Mouse (Mus musculus) hindbrain, embryonic 16.5 days (tissue): ENCODE data around the gene Adamts8. TPM values are rescaled to one million over a fixed set of nuclear protein-coding genes. Genes with fewer than 3 reads are reported as not detected.

Experiments
- ATAC-seq: fragments of 200-750 bp; cut with Nextera tagmentation; 2 replicates; pipeline ENCODE4 v1.8.0; 2017; ENCODE audit warnings: moderate TSS enrichment, moderate library complexity
- H3K27ac ChIP-seq: fragments of 300-500 bp; sonication (generic); 2 replicates; pipeline ENCODE4 v1.5.1; 2014; ENCODE audit warnings: low read depth, mild to moderate bottlenecking, control low read depth, low read length, moderate library complexity
- H3K27me3 ChIP-seq: fragments of 300-500 bp; sonication (generic); replicated peaks from 2 replicates; pipeline ENCODE4 v1.6.1; 2014; ENCODE audit warnings: low read length; ENCODE audit not compliant: control insufficient read depth, insufficient read depth
- H3K36me3 ChIP-seq: fragments of 300-500 bp; sonication (generic); 2 replicates; pipeline ENCODE4 v1.6.1; 2014; ENCODE audit warnings: mild to moderate bottlenecking, low read length, moderate library complexity, mixed read lengths; ENCODE audit not compliant: control insufficient read depth, insufficient read depth
- H3K4me1 ChIP-seq: fragments of 300-500 bp; sonication (generic); 2 replicates; pipeline ENCODE4 v1.6.1; 2014; ENCODE audit warnings: low read depth, low read length; ENCODE audit not compliant: control insufficient read depth, insufficient read depth
- H3K4me2 ChIP-seq: fragments of 300-500 bp; sonication (generic); 2 replicates; pipeline ENCODE4 v1.6.1; 2014; ENCODE audit warnings: mild to moderate bottlenecking, low read length, control low read depth, moderate library complexity
- H3K4me3 ChIP-seq: fragments of 300-500 bp; sonication (generic); 2 replicates; pipeline ENCODE4 v1.5.1; 2014; ENCODE audit warnings: mild to moderate bottlenecking, low read length, control low read depth, moderate library complexity
- H3K9ac ChIP-seq: fragments of 300-500 bp; sonication (generic); 2 replicates; pipeline ENCODE4 v1.6.1; 2014; ENCODE audit warnings: low read depth, mild to moderate bottlenecking, control low read depth, low read length, moderate library complexity
- H3K9me3 ChIP-seq: fragments of 300-500 bp; sonication (generic); 2 replicates; pipeline ENCODE4 v1.6.1; 2014; ENCODE audit warnings: mild to moderate bottlenecking, low read length, moderate library complexity; ENCODE audit not compliant: control insufficient read depth
- WGBS: fragments of 180-500 bp; shearing (Covaris S2); extraction: QIAGEN DNeasy Blood & Tissue Kit; methylation state at CpG from one replicate; pipeline ENCODE4 v1.1.7; 2014; 5-methylcytosine and 5-hydroxymethylcytosine counted together
- polyA plus RNA-seq: library from polyadenylated mRNA; unstranded; fragments of >200 nt; fragmentation: Nextera tagmentation; extraction: Ambion mirVana; gene quantifications from 2 replicates; pipeline ENCODE4 v1.2.1, GENCODE M21; 2015

Adamts8 gene
- polyA plus RNA-seq, 1 experiment from 2014 or later: 1.8 TPM

DNA sequence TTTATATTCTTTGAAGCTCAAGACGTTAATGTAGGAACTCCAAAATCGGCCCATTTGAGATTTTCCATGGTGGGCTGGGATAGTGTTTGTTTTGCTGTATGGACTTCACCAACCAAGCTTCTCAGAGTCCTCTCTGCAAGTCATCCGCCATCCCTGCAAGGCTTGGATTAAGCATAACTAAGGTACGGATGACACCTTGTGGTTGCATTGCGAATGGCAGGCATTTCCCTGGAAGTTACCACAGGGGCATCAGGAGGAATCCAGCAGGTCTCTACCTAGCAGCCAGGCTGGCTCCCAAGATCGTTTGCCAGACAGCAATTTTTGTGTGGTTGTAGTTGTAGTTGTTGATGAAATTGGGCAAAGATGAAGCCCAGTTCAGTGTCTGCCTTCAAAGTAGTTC, 2.0 kb upstream of the Adamts8 start:
- peaks cover 14% of the 10 kb centered on the region for H3K4me1 ChIP-seq
- 6% methylated on average over 6 of the region's 6 CpGs for WGBS
- no peaks in the 10 kb centered on the region for H3K9me3 ChIP-seq
- no peak overlapping the region for H3K9ac ChIP-seq
- H3K4me3 ChIP-seq: no peak overlapping the region
- H3K27me3 ChIP-seq: peaks cover 19% of the 10 kb centered on the region
- H3K4me2 ChIP-seq: no peak overlapping the region
- ATAC-seq: peak; percentile 64; the same call in 1 of the 2 replicates
- no peaks in the 10 kb centered on the region for H3K36me3 ChIP-seq
- no peak overlapping the region for H3K27ac ChIP-seq

DNA sequence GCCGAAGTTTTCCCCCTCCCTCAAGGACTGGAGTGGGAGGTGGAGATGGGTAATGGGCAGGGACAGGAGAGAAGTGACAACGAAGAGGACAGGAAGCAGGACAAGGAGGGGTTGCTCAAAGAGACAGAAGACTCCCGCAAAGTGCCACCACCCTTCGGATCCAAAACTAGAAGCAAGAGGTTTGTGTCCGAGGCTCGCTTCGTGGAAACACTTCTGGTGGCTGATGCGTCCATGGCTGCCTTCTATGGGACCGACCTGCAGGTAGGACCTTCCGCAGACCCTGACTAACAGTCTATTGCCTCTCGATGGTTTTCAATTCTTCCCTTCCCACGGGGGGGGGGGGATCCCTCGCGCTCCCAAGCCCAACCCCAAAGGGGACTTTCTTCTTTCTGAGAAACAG, 979 bp downstream of the Adamts8 start:
- Histone ChIP-seq H3K4me2 (peak overlapping the region; percentile 99), H3K4me1 (peaks cover 14% of the 10 kb centered on the region), H3K9ac (peak overlapping the region; percentile 81), H3K27me3 (peaks cover 19% of the 10 kb centered on the region), H3K36me3 (no peaks in the 10 kb centered on the region), H3K27ac (no peak overlapping the region), H3K4me3 (peak overlapping the region; percentile 76), H3K9me3 (no peaks in the 10 kb centered on the region)
- no peak for ATAC-seq
- 0% methylated on average over 14 of the region's 14 CpGs for WGBS

DNA sequence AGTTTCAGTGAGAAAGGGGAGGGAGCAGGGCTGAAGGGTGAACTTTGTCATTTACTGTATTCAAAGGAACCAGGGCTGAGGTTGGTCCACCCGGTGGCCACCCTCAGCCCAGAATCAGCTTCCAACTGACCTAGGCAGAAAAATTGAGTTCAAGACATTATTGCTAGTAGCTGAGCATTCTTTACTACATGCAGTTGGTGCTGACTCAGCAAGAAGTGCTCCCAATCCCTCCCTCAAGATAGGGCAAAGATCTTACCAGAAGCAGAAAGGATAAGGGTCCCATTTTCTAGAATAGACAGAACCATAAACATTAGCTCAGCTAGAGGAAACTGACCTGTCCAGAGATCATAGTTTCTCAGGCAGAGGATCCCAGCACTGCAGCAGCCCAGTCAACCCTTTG, 1.9 kb downstream of the Adamts8 start:
- ATAC-seq: no peak
- WGBS: 35% methylated on average over 1 of the region's 1 CpGs
- Histone ChIP-seq H3K4me1 (peaks cover 14% of the 10 kb centered on the region), H3K4me2 (peak overlapping the region; percentile 15; the same call in 1 of the 2 replicates), H3K36me3 (no peaks in the 10 kb centered on the region), H3K4me3 (peak overlapping the region; percentile 76; the same call in 1 of the 2 replicates), H3K27ac (no peak overlapping the region), H3K9ac (no peak overlapping the region), H3K27me3 (peaks cover 19% of the 10 kb centered on the region), H3K9me3 (no peaks in the 10 kb centered on the region)

DNA sequence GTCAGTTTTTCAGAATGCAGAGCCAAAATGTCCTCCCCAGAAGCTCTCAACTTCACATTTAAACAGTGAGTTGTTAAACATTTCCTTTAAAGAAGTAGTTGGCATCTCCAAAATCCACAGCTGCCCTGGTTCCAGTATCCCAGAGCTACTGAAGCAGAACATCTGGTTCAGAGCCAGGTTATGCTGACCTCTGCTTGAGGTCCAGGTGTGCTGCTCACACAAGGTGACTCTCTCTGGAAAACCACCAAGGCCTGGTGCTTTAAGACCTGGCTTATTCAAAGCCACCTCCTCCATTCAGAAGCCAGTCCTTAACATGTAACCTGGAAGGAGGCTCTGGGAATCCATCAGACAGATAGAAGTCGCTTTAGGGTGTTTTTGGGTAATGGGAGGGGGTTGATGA, 2.9 kb downstream of the Adamts8 start:
- H3K4me2 ChIP-seq: no peak overlapping the region
- no peak overlapping the region for H3K9ac ChIP-seq
- H3K36me3 ChIP-seq: no peaks in the 10 kb centered on the region
- 60% methylated on average over 1 of the region's 1 CpGs for WGBS
- H3K9me3 ChIP-seq: no peaks in the 10 kb centered on the region
- no peak for ATAC-seq
- peaks cover 14% of the 10 kb centered on the region for H3K4me1 ChIP-seq
- H3K27me3 ChIP-seq: peaks cover 19% of the 10 kb centered on the region
- H3K4me3 ChIP-seq: no peak overlapping the region
- H3K27ac ChIP-seq: no peak overlapping the region

DNA sequence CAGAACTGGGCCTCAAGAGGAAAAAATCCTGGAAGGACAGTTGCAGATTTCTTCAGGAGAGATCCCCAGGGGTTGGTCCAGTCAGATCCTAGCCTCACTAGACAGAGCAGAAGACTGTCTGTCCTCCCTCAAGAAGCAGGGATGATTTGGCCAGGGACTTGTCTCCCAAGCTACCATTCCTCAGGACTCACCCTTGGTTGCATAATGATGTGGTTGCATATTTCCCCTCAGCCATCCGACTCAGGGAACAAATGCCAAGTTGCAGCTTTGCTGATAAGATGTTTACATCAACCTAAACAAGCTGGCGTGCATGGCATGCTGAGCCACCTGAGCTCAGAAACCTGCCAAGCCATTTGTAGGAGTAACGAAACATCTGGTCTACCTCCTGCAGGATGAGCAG, 7.1 kb downstream of the Adamts8 start:
- Histone ChIP-seq H3K4me1 (no peaks in the 10 kb centered on the region; the same call in 1 of the 2 replicates), H3K27me3 (peaks cover 1% of the 10 kb centered on the region), H3K36me3 (no peaks in the 10 kb centered on the region), H3K27ac (no peak overlapping the region), H3K4me2 (no peak overlapping the region), H3K4me3 (no peak overlapping the region), H3K9me3 (no peaks in the 10 kb centered on the region), H3K9ac (no peak overlapping the region)
- ATAC-seq: no peak
- WGBS: 83% methylated on average over 3 of the region's 3 CpGs

DNA sequence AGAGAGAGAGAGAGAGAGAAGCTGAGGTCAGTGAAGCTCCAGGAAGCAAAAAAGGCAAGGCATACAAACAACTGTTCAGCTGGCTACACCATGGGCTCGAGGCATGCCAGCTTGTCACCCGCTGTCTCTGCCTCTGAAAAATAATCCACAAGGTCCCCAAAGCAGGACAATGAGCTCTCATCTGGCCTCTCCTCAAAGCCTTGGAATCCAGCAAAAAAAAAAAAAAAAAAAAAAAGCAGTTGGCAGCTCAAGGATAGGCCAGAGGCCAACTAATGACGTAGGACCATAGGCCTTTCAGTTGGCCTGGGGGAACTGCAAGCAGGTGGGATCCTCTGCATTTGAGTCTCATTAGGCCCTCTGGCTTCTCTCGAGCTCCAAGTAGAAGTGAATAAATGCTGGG, 7.6 kb downstream of the Adamts8 start:
- Histone ChIP-seq H3K4me3 (no peak overlapping the region), H3K36me3 (no peaks in the 10 kb centered on the region), H3K27ac (no peak overlapping the region), H3K27me3 (no peaks in the 10 kb centered on the region), H3K9me3 (no peaks in the 10 kb centered on the region), H3K9ac (no peak overlapping the region), H3K4me2 (no peak overlapping the region), H3K4me1 (no peaks in the 10 kb centered on the region; the same call in 1 of the 2 replicates)
- ATAC-seq: peak; percentile 67; the same call in 1 of the 2 replicates
- WGBS: 50% methylated on average over 4 of the region's 4 CpGs

DNA sequence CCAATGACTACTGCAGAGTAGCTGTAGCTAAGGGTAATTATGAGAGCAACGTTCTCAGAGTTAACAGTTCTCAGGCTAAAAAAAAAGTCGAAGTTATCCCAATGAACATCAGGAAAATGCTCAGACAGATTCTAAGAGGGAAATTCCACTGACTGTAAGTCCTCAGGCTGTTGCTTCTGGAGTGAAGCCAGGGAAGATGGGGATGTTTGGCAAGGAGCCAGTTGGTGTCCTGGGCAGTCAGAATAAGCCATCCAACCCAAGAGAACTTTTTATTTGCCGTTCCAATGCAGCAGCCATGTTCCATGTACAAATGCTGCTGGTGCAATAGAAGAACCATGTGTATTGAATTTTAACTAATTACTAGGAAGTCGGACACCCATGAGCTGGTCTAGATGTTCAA, 8.2 kb downstream of the Adamts8 start:
- H3K9me3 ChIP-seq: no peaks in the 10 kb centered on the region
- H3K4me2 ChIP-seq: no peak overlapping the region
- no peak overlapping the region for H3K27ac ChIP-seq
- no peaks in the 10 kb centered on the region for H3K27me3 ChIP-seq
- no peak overlapping the region for H3K4me3 ChIP-seq
- 57% methylated on average over 4 of the region's 4 CpGs for WGBS
- no peak for ATAC-seq
- no peak overlapping the region for H3K9ac ChIP-seq
- H3K4me1 ChIP-seq: no peaks in the 10 kb centered on the region; the same call in 1 of the 2 replicates
- no peaks in the 10 kb centered on the region for H3K36me3 ChIP-seq

DNA sequence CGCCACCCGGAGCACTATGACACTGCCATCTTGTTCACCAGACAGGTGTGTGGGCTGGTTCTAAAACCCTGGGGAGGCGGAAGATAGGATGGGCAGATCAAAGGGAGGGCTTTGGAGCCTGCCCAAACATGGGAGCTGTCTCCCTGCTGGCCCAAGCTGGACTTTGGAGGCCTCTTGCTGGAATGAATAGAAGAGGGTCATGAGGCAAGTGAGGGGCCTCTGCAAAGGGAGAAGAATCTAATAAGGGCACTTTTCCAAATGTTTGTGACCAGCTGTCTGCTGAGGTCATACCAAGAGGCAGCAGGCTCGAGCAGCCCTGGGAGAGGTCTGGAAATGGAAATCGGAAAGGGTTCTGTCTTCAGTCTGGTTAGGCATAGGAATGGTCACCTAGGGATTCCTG, 9.1 kb downstream of the Adamts8 start:
- H3K4me2 ChIP-seq: no peak overlapping the region
- H3K36me3 ChIP-seq: no peaks in the 10 kb centered on the region
- no peak overlapping the region for H3K4me3 ChIP-seq
- no peak for ATAC-seq
- no peak overlapping the region for H3K9ac ChIP-seq
- no peaks in the 10 kb centered on the region; the same call in 1 of the 2 replicates for H3K4me1 ChIP-seq
- 75% methylated on average over 5 of the region's 5 CpGs for WGBS
- H3K9me3 ChIP-seq: no peaks in the 10 kb centered on the region
- no peak overlapping the region for H3K27ac ChIP-seq
- H3K27me3 ChIP-seq: no peaks in the 10 kb centered on the region

DNA sequence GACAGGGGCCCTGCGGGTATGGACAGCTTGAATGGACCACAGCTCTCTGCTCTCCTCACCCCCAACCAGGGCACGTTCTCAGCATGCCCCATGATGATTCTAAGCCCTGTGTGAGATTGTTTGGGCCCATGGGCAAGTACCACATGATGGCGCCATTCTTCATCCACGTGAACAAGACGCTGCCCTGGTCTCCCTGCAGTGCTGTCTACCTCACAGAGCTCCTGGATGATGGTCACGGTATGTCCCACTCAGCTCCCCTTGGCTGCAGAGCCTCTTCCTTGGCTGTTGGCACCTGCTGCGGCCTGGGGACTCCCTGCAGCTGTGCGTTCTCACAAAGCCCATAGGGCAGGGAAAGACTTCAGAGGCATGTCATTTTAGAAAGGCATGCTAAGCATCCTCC, 10.9 kb downstream of the Adamts8 start:
- Histone ChIP-seq H3K4me3 (no peak overlapping the region), H3K36me3 (no peaks in the 10 kb centered on the region), H3K27ac (no peak overlapping the region), H3K9me3 (no peaks in the 10 kb centered on the region), H3K27me3 (no peaks in the 10 kb centered on the region), H3K4me2 (no peak overlapping the region), H3K4me1 (no peaks in the 10 kb centered on the region; the same call in 1 of the 2 replicates), H3K9ac (no peak overlapping the region)
- no peak for ATAC-seq
- 59% methylated on average over 8 of the region's 8 CpGs for WGBS

DNA sequence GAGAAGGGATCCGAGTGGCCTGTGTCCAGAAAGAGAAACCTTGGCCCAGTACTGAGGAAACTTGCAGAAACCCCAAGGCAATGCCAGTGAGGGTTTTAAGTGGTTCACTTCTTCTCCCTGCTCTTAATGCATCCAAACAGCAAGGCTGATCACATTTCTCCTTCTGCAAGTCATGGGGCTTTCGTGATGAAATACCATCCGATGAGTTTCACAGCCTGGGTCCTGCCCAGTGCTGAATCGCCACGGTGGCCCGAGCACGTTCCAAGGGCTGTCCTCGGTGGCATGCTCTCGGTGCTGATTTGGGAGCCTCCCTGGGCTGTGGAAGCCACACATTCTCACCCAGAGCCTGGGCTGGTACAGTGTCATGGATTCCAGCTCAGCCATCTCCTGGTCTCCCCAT, 12.9 kb downstream of the Adamts8 start:
- Histone ChIP-seq H3K36me3 (no peaks in the 10 kb centered on the region), H3K9me3 (no peaks in the 10 kb centered on the region), H3K4me2 (no peak overlapping the region), H3K27ac (no peak overlapping the region), H3K9ac (no peak overlapping the region), H3K27me3 (no peaks in the 10 kb centered on the region), H3K4me3 (no peak overlapping the region), H3K4me1 (no peaks in the 10 kb centered on the region; the same call in 1 of the 2 replicates)
- ATAC-seq: no peak
- WGBS: 95% methylated on average over 9 of the region's 9 CpGs
